Mouse (Mus musculus): ENCODE measurements around the gene Akt2. TPM values are rescaled to one million over a fixed set of nuclear protein-coding genes. Genes with fewer than 3 reads are reported as not detected.

Gene Akt2
- polyA plus RNA-seq, 1 experiment from 2014 or later, result 44.1 TPM

GRCm38 (mm10) chr7:27580380-27581174 is 10.8 kb upstream of the Akt2 start:
- Histone ChIP-seq H3K9me3 (ENCODE audit: control insufficient read depth, low read length) (no peaks in the 10 kb centered on the region), H3K4me3 (ENCODE audit: low read depth, low read length) (no peak overlapping the region), H3K36me3 (ENCODE audit: control insufficient read depth, insufficient read depth, low read length) (peaks cover 46% of the 10 kb centered on the region), H3K4me1 (ENCODE audit: control insufficient read depth, insufficient read depth, low read length) (no peaks in the 10 kb centered on the region), H3K4me2 (ENCODE audit: low read depth, low read length) (no peak overlapping the region), H3K9ac (replicated peaks; ENCODE audit: low read depth, low read length) (no peak overlapping the region), H3K27ac (ENCODE audit: low read depth, low read length) (no peak overlapping the region), H3K27me3 (ENCODE audit: control insufficient read depth, insufficient read depth, low read length) (no peaks in the 10 kb centered on the region)
- ATAC-seq (ENCODE audit: low read depth), result no peak
- 89% methylated on average over 14 of the region's 14 CpGs for WGBS

GRCm38 (mm10) chr7:27586861-27587260 is 4.5 kb upstream of the Akt2 start:
- Histone ChIP-seq H3K9ac (replicated peaks; ENCODE audit: low read depth, low read length) (no peak overlapping the region), H3K36me3 (ENCODE audit: control insufficient read depth, insufficient read depth, low read length) (peaks cover 7% of the 10 kb centered on the region), H3K4me2 (ENCODE audit: low read depth, low read length) (no peak overlapping the region), H3K27ac (ENCODE audit: low read depth, low read length) (no peak overlapping the region), H3K27me3 (ENCODE audit: control insufficient read depth, insufficient read depth, low read length) (no peaks in the 10 kb centered on the region), H3K9me3 (ENCODE audit: control insufficient read depth, low read length) (no peaks in the 10 kb centered on the region), H3K4me3 (ENCODE audit: low read depth, low read length) (no peak overlapping the region), H3K4me1 (ENCODE audit: control insufficient read depth, insufficient read depth, low read length) (no peaks in the 10 kb centered on the region)
- no peak for ATAC-seq (ENCODE audit: low read depth)
- 89% methylated on average over 2 of the region's 2 CpGs for WGBS

GRCm38 (mm10) chr7:27587741-27588140 is 3.6 kb upstream of the Akt2 start:
- H3K9me3 ChIP-seq (ENCODE audit: control insufficient read depth, low read length), result no peaks in the 10 kb centered on the region
- no peak overlapping the region for H3K4me2 ChIP-seq (ENCODE audit: low read depth, low read length)
- H3K36me3 ChIP-seq (ENCODE audit: control insufficient read depth, insufficient read depth, low read length), result peaks cover 7% of the 10 kb centered on the region; the same call in 1 of the 2 replicates
- no peaks in the 10 kb centered on the region for H3K27me3 ChIP-seq (ENCODE audit: control insufficient read depth, insufficient read depth, low read length)
- ATAC-seq (ENCODE audit: low read depth), result no peak
- H3K9ac ChIP-seq (replicated peaks; ENCODE audit: low read depth, low read length), result no peak overlapping the region
- no peak overlapping the region for H3K4me3 ChIP-seq (ENCODE audit: low read depth, low read length)
- no peak overlapping the region for H3K27ac ChIP-seq (ENCODE audit: low read depth, low read length)
- H3K4me1 ChIP-seq (ENCODE audit: control insufficient read depth, insufficient read depth, low read length), result peaks cover 3% of the 10 kb centered on the region
- WGBS, result 88% methylated on average over 2 of the region's 2 CpGs

GRCm38 (mm10) chr7:27590088-27590487 is 1.3 kb upstream of the Akt2 start:
- Histone ChIP-seq H3K27me3 (ENCODE audit: control insufficient read depth, insufficient read depth, low read length) (no peaks in the 10 kb centered on the region), H3K4me1 (ENCODE audit: control insufficient read depth, insufficient read depth, low read length) (peaks cover 11% of the 10 kb centered on the region), H3K36me3 (ENCODE audit: control insufficient read depth, insufficient read depth, low read length) (peaks cover 4% of the 10 kb centered on the region; the same call in 1 of the 2 replicates), H3K27ac (ENCODE audit: low read depth, low read length) (no peak overlapping the region), H3K9ac (replicated peaks; ENCODE audit: low read depth, low read length) (no peak overlapping the region), H3K9me3 (ENCODE audit: control insufficient read depth, low read length) (no peaks in the 10 kb centered on the region), H3K4me3 (ENCODE audit: low read depth, low read length) (no peak overlapping the region), H3K4me2 (ENCODE audit: low read depth, low read length) (no peak overlapping the region)
- 94% methylated on average over 4 of the region's 4 CpGs for WGBS
- no peak for ATAC-seq (ENCODE audit: low read depth)

GRCm38 (mm10) chr7:27590566-27591213 is 662 bp upstream of the Akt2 start:
- Histone ChIP-seq H3K9ac (replicated peaks; ENCODE audit: low read depth, low read length) (peak overlapping the region; percentile 34; the same call in 1 of the 2 replicates), H3K36me3 (ENCODE audit: control insufficient read depth, insufficient read depth, low read length) (no peaks in the 10 kb centered on the region), H3K27ac (ENCODE audit: low read depth, low read length) (peak overlapping the region; percentile 99; the same call in 1 of the 2 replicates), H3K27me3 (ENCODE audit: control insufficient read depth, insufficient read depth, low read length) (no peaks in the 10 kb centered on the region), H3K9me3 (ENCODE audit: control insufficient read depth, low read length) (no peaks in the 10 kb centered on the region), H3K4me3 (ENCODE audit: low read depth, low read length) (peak overlapping the region; percentile 58), H3K4me2 (ENCODE audit: low read depth, low read length) (peak overlapping the region; percentile 51), H3K4me1 (ENCODE audit: control insufficient read depth, insufficient read depth, low read length) (peaks cover 11% of the 10 kb centered on the region)
- ATAC-seq (ENCODE audit: low read depth), result no peak
- WGBS, result 62% methylated on average over 4 of the region's 4 CpGs

- WGBS, result 2% methylated on average over 17 of the region's 17 CpGs
- Histone ChIP-seq H3K4me1 (ENCODE audit: control insufficient read depth, insufficient read depth, low read length) (peaks cover 11% of the 10 kb centered on the region), H3K9me3 (ENCODE audit: control insufficient read depth, low read length) (no peaks in the 10 kb centered on the region), H3K27me3 (ENCODE audit: control insufficient read depth, insufficient read depth, low read length) (no peaks in the 10 kb centered on the region), H3K36me3 (ENCODE audit: control insufficient read depth, insufficient read depth, low read length) (no peaks in the 10 kb centered on the region), H3K9ac (replicated peaks; ENCODE audit: low read depth, low read length) (peak overlapping the region; percentile 84), H3K4me2 (ENCODE audit: low read depth, low read length) (peak overlapping the region; percentile 53), H3K4me3 (ENCODE audit: low read depth, low read length) (peak overlapping the region; percentile 58), H3K27ac (ENCODE audit: low read depth, low read length) (peak overlapping the region; percentile 99)
- peak; percentile 74 for ATAC-seq (ENCODE audit: low read depth)
Measured at GRCm38 (mm10) chr7:27592217-27592929, 1.0 kb downstream of the Akt2 start.

- Histone ChIP-seq H3K27me3 (ENCODE audit: control insufficient read depth, insufficient read depth, low read length) (no peaks in the 10 kb centered on the region), H3K4me3 (ENCODE audit: low read depth, low read length) (peak overlapping the region; percentile 58), H3K27ac (ENCODE audit: low read depth, low read length) (peak overlapping the region; percentile 99), H3K9ac (replicated peaks; ENCODE audit: low read depth, low read length) (peak overlapping the region; percentile 84), H3K4me1 (ENCODE audit: control insufficient read depth, insufficient read depth, low read length) (peaks cover 11% of the 10 kb centered on the region), H3K4me2 (ENCODE audit: low read depth, low read length) (peak overlapping the region; percentile 53), H3K36me3 (ENCODE audit: control insufficient read depth, insufficient read depth, low read length) (no peaks in the 10 kb centered on the region), H3K9me3 (ENCODE audit: control insufficient read depth, low read length) (no peaks in the 10 kb centered on the region)
- WGBS, result 56% methylated on average over 12 of the region's 12 CpGs
- ATAC-seq (ENCODE audit: low read depth), result no peak
Measured at GRCm38 (mm10) chr7:27592934-27593645, 1.7 kb downstream of the Akt2 start.

GRCm38 (mm10) chr7:27596586-27597503 is 5.5 kb downstream of the Akt2 start:
- Histone ChIP-seq H3K27me3 (ENCODE audit: control insufficient read depth, insufficient read depth, low read length) (no peaks in the 10 kb centered on the region), H3K4me1 (ENCODE audit: control insufficient read depth, insufficient read depth, low read length) (peaks cover 11% of the 10 kb centered on the region), H3K27ac (ENCODE audit: low read depth, low read length) (no peak overlapping the region), H3K4me2 (ENCODE audit: low read depth, low read length) (no peak overlapping the region), H3K9ac (replicated peaks; ENCODE audit: low read depth, low read length) (no peak overlapping the region), H3K4me3 (ENCODE audit: low read depth, low read length) (no peak overlapping the region), H3K36me3 (ENCODE audit: control insufficient read depth, insufficient read depth, low read length) (no peaks in the 10 kb centered on the region), H3K9me3 (ENCODE audit: control insufficient read depth, low read length) (no peaks in the 10 kb centered on the region)
- 73% methylated on average over 10 of the region's 10 CpGs for WGBS
- ATAC-seq (ENCODE audit: low read depth), result no peak
